In the genomic region with DNA sequence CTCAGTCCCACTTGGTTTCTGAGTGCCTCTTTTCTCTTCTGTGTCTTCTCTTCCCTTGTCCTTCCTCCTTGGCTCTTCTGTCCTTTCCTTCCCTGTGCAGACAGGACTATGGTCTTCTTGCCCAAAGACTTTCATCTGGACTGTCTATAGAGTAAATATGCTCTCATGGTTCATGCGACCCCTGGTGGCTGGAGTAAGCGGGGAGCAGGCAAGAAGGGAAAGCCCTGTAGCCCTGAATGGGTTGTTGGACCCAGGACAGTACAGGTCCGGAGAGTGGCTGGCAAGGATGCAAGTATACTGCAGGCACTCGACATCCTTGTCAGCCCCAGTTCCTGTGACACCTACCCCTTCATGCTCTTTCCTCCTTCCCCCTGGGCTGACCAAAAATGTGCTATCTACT, we compare ENCODE assay signal across 7 mouse cellular contexts. TPM values are rescaled to one million over a fixed set of nuclear protein-coding genes. Genes with fewer than 3 reads are reported as not detected.
DNase-seq lines count a peak whose midpoint lies in the region; ATAC-seq lines count a peak whose summit lies in the region.

No protein-coding gene starts in this region.

- no peak overlapping the region for H3K4me3 ChIP-seq in heart, embryonic 12.5 days

- no peak overlapping the region for H3K27ac ChIP-seq in heart, embryonic 12.5 days (ENCODE audit: poor library complexity, severe bottlenecking)

- H3K36me3 ChIP-seq in heart, embryonic 12.5 days = peaks cover 54% of the 10 kb centered on the region

- H3K27me3 ChIP-seq in heart, embryonic 12.5 days (replicated peaks) = no peaks in the 10 kb centered on the region

- H3K4me1 ChIP-seq in heart, embryonic 12.5 days (replicated peaks) = 0 out of 2 replicates have a peak, but pooled peaks cover 5% of the 10 kb centered on the region

- no peak overlapping the region for H3K9ac ChIP-seq in heart, embryonic 12.5 days

- ATAC-seq in CD4-positive, CD25-positive, alpha-beta regulatory T cell, adult 4 months = peak; percentile 61
- peak; percentile 84 for ATAC-seq in common myeloid progenitor, adult 5-6 weeks (replicated peaks; ENCODE audit: low read depth, poor library complexity, severe bottlenecking)
- 0 out of 2 replicates have a peak, but pooled peaks have one; percentile 29 for ATAC-seq in heart, embryonic 12.5 days (ENCODE audit: insufficient number of reproducible peaks, low FRiP score)

- no peaks in the 10 kb centered on the region for H3K9me3 ChIP-seq in heart, embryonic 12.5 days (replicated peaks)

- WGBS in heart, embryonic 12.5 days = 33% methylated on average over 4 of the region's 4 CpGs

- H3K4me2 ChIP-seq in heart, embryonic 12.5 days = no peak overlapping the region

- DNase-seq in NIH3T3 (ENCODE audit: low read depth) = peak; percentile 82
- peak; percentile 36 to 76 for DNase-seq in layer of hippocampus, adult 18-20 months (ENCODE audit: low spot score in 2 of 2)
- peak; percentile 86 for DNase-seq in lung, postnatal 10 days
- peak; percentile 61 to 75 for DNase-seq in right cerebral cortex, adult 2 months (ENCODE audit: low spot score in 2 of 2)

RNA-seq across cellular contexts. Expression of gene Slc37a4, which starts 5.2 kb away (rescaled TPM):
- polyA plus RNA-seq in CD4-positive, CD25-positive, alpha-beta regulatory T cell, adult 4 months (2017; shearing (Covaris generic)) = 10 to 100 TPM; 16.1 to 19.7 TPM
- 15.7 and 26.1 TPM in 2 replicates for total RNA-seq in common myeloid progenitor, adult 5-6 weeks (2017)
- polyA plus RNA-seq in heart, embryonic 12.5 days (2016; fragmentation: Nextera tagmentation; extraction: Ambion mirVana) = 28.1 and 33.0 TPM in 2 replicates
- 10 to 100 TPM; 27.4 to 28.9 TPM for total RNA-seq in layer of hippocampus, adult 18-20 months (2021)

RNA-seq across cellular contexts. Expression of gene Hyou1, which starts 12.2 kb away (rescaled TPM):
- 10 to 100 TPM; 13.6 to 18.3 TPM for polyA plus RNA-seq in CD4-positive, CD25-positive, alpha-beta regulatory T cell, adult 4 months (2017; shearing (Covaris generic))
- total RNA-seq in common myeloid progenitor, adult 5-6 weeks (2017) = 90.4 and 99.1 TPM in 2 replicates
- 21.5 and 23.6 TPM in 2 replicates for polyA plus RNA-seq in heart, embryonic 12.5 days (2016; fragmentation: Nextera tagmentation; extraction: Ambion mirVana)
- 100 to 1,000 TPM; 130 to 141 TPM for total RNA-seq in layer of hippocampus, adult 18-20 months (2021)

RNA-seq across cellular contexts. Expression of gene Rps25, which starts 15.5 kb away (rescaled TPM):
- polyA plus RNA-seq in CD4-positive, CD25-positive, alpha-beta regulatory T cell, adult 4 months (2017; shearing (Covaris generic)) = 1,000 to 10,000 TPM; 2,962 to 3,624 TPM
- 2,354 and 2,766 TPM in 2 replicates for total RNA-seq in common myeloid progenitor, adult 5-6 weeks (2017)
- polyA plus RNA-seq in heart, embryonic 12.5 days (2016; fragmentation: Nextera tagmentation; extraction: Ambion mirVana) = 1,234 and 1,239 TPM in 2 replicates
- total RNA-seq in layer of hippocampus, adult 18-20 months (2021) = 100 to 1,000 TPM; 717 to 799 TPM

RNA-seq across cellular contexts. Expression of gene Trappc4, which starts 15.9 kb away (rescaled TPM):
- polyA plus RNA-seq in CD4-positive, CD25-positive, alpha-beta regulatory T cell, adult 4 months (2017; shearing (Covaris generic)) = 100 to 1,000 TPM; 143 to 153 TPM
- total RNA-seq in common myeloid progenitor, adult 5-6 weeks (2017) = 29.5 and 39.8 TPM in 2 replicates
- 82.6 and 85.2 TPM in 2 replicates for polyA plus RNA-seq in heart, embryonic 12.5 days (2016; fragmentation: Nextera tagmentation; extraction: Ambion mirVana)
- total RNA-seq in layer of hippocampus, adult 18-20 months (2021) = 10 to 100 TPM; 70.1 to 72.2 TPM

RNA-seq across cellular contexts. Expression of gene Ccdc84, which starts 26.9 kb away (rescaled TPM):
- 10 to 100 TPM; 24.7 to 27.2 TPM for polyA plus RNA-seq in CD4-positive, CD25-positive, alpha-beta regulatory T cell, adult 4 months (2017; shearing (Covaris generic))
- total RNA-seq in common myeloid progenitor, adult 5-6 weeks (2017) = 18.8 and 35.2 TPM in 2 replicates
- polyA plus RNA-seq in heart, embryonic 12.5 days (2016; fragmentation: Nextera tagmentation; extraction: Ambion mirVana) = 19.1 and 21.6 TPM in 2 replicates
- 10 to 100 TPM; 19.0 to 21.1 TPM for total RNA-seq in layer of hippocampus, adult 18-20 months (2021)

Comparison
In these comparisons a context has a peak if more than half of its experiments do, and no peak if none do; other contexts are left out.
1. ATAC-seq: peak in every context shown above with its lines; median percentile 84 in common myeloid progenitor, adult 5-6 weeks; 61 in CD4-positive, CD25-positive, alpha-beta regulatory T cell, adult 4 months; 29 in heart, embryonic 12.5 days.